Mouse (Mus musculus) layer of hippocampus, adult 9-11 months (tissue): Measurements from ENCODE around the gene Gnl1.
A peak's percentile ranks its signal among the peaks of the same experiment; 100 is the strongest.
"Not testable (repeated sequence)": the region's sequence is repeated elsewhere in the genome, so short reads cannot be mapped to it uniquely, and the experiment has no call there.

Source experiments
- DNase-seq: peaks from one replicate; pipeline ENCODE4 v3.0.0; 2022

The Gnl1 gene

DNA sequence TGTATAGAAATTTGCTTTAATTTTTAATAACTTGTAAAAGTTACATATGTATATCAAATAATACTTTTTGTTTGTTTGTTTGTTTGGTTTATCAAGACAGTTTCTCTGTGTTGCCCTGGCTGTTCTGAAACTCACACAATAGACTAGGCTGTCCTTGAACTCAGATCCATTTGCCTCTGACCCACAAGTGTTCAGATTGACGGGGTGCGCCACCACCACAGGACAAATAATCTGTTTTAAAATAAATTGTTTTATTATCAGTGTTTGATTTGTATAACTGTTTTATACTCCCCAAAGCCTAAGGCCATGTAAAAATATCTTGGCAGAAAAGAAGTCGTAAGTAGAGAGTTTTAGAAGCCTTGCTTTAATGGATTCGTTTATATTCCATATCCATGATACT is 48.0 kb downstream of the Gnl1 start:
- DNase-seq: no peak

DNA sequence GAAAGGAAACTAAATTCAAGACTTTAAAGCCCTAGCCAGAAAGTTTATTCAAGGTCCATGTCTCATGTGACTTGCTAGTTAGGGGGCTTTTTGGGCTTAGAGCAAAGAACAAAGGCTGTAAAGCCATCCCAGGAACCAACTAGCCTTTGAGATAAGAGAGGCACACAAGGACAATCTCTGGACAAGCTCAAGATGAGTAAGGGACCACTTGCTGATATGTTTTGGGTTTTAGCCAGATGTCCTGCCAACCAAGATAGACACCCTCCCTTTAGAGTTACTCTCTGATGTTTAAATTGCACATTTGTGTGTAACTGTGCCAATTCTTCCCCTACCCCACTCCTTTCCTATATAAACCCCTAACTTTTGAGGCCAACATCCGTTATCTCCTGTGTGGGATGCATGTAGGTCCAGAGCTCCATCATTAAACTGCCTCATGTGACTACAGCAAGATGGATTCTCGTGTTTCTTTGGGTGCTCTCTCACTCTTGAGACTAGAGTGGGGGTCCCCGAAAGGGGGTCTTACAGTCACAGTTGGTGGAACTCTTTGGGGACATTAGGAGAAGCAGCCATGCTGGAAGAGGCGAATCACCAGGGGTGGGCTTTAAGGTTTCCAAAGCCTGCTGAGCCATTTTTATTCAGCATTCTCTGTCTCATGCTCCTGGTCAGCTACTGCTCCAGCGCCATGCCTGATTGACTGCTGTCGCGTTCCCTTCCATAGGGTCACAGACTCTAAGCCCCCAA is 49.4 kb downstream of the Gnl1 start:
- no peak for DNase-seq

DNA sequence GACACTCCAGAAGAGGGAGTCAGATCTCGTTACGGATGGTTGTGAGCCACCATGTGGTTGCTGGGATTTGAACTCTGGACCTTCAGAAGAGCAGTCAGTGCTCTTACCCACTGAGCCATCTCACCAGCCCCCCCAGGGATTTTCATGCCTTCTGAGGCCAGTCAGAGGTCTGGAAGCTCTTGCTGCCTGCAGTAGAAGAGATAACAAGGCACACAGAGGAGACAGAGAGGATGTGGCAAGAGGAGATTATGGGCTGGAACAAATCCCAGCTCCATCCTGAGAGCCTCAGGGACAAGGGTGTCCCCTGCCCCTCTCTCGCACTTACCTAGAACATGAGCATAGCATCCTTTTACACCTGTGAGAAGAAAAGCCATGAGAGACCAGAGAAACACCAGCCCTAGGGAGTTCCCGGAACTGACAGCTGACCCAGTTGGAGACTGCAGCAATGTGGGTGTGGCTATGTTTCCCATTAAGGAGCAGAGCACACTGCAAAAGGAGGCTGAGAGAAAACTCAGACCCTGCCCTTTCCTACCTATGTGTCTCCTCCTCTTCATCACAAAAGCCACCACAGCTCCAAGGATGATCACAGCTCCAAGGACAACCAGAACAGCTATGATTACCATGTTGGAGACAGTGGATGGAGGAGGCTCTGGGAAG is 50.5 kb downstream of the Gnl1 start:
- not testable (repeated sequence) for DNase-seq

DNA sequence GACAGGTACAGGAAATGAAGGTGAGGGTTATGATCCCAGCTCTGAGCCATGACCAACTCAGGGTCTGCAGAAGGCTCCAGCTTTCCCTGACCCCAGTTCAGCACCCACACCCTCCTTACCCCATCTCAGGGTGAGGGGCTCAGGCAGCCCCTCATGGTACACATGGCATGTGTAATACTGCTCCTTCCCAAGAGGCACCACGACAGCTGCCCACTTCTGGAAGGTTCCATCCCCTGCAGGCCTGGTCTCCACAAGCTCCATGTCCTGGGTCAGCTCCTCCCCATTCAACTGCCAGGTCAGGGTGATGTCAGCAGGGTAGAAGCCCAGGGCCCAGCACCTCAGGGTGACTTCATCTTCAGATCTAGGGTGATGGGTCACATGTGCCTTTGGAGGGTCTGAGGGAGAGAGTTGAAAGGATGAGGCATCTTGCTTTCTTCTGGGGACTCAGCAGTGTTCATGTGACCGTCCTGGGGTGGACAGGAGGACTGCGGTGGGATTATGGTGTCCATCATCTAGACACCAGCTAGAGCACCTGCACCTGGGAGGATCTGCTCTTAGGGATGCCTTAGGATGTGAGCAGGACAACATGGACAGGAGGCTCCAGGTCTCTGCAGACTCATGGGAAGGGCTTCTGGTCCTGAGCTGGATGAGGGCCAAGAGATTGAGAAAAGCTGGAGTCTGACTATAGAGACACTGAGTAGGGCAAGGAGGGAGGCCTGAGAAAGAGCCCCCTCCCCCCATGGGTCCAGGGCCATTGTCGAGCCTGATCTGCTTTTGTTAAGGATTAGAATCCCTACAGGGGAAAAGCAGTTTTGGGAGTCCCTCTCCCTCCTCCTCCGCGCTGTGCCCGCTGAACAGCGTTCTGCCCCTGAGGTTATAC is 51.3 kb downstream of the Gnl1 start:
- DNase-seq: not testable (repeated sequence)

DNA sequence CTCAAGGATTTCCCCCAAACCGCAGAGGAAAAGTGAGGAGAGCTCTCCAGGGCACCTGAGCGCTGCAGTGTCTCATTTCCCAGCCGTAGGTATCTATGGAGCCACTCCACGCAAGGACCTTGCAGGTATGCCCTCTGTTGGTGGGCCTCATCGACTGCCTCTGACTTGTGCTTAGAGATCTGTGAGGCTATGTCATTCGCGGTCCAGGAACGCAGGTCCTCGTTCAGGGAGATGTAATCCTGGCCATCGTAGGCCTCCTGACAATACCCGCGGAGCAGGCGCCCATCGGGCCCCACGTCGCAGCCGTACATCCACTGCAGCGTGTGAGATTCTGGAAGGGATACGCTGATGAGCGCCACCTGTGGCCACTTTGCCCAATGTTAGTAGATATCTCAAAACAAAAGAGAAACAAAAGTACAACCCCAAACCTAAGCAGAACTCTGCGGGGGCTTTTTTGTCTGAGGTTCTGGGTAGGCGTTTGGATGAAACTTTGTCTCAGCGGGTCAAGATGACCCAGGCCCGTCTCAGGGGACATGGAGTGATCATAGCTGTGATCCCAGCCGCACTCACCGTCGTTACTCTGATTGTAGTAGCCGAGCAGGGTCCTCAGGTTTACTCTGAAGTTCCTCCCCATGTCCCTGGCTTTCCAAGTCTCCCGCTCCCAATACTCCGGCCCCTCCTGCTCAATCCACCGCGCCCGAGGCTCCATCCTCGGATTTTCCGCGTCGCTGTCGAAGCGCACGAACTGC is 52.1 kb downstream of the Gnl1 start:
- DNase-seq: peak; percentile 37

DNA sequence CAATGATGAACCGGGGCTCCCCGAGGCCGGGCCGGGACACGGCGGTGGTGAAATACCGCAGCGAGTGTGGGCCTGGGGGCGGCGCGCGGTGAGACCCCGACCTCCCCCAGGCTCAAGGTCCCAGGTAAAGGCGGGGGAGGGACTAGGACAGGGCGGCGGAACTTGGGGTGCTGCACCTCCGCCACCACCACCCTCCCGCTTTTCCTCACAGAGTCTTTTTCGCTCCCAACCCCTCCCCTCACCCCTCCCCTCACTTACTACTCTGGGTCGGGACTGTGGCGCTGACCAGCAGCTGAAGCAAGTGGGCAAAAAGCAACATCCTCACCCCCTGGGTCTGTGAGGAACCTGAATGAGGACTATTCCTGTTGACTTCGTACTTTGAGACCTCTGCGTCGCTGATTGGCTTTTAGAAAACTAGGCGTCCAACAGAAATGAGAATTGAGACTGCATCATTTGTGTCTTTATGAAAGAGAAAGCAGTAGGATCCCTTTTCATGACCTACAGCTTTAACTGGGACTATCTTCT is 52.8 kb downstream of the Gnl1 start, which contains the start of gene H2-T23:
TSS of gene H2-T23 (minus strand) at position 505 of the 525 bp plus-strand sequence.
- peak; percentile 45 for DNase-seq

DNA sequence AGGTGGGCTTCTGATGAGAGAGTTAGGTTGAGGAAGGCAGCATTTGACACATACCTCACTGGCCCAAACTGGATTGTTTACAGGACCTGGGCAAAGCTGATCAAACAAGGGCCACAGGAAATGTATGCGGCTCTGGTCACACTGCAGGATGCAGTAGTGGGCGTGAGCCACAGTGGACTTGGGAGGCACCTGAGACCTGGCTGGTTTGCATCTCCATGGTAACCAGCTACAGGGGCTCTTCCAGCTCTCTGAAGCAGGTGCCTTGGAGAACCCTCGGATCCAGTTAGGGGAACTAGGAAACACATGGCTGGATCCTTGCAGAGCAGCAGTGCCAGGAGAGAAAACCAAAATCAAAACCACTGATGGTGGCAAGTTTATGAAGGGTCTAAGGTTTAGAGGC is 54.9 kb downstream of the Gnl1 start:
- not testable (repeated sequence) for DNase-seq

DNA sequence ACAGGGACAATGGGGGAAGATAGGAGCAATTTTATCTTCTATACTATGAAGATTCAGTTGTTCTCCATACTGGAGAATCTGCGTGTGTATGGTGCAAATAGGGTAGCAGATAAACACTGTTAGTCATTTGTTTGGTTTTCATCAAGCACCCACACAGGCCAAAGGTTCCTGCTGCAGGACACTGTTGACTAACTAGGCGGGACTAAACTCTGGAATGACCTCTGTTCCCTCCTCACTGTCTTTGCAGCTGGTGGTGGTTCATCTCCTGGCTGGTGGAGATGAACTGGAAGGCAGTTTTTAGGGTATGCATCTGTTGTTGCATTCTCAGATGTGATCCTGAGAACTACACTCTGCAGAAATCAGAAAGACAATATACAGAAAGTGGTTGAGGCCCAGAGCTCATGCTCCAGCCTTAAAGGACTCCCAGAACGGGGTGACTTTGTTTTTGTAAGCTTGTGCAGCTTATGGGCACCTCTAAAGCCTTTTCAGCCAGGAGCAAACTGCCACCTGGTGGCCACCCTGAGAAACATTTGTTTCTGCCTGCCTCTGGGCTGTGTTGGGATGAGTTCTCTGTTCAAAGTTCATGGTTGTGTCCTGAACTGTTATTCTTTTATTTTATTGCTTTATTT is 55.5 kb downstream of the Gnl1 start:
- DNase-seq: peak; percentile 53

DNA sequence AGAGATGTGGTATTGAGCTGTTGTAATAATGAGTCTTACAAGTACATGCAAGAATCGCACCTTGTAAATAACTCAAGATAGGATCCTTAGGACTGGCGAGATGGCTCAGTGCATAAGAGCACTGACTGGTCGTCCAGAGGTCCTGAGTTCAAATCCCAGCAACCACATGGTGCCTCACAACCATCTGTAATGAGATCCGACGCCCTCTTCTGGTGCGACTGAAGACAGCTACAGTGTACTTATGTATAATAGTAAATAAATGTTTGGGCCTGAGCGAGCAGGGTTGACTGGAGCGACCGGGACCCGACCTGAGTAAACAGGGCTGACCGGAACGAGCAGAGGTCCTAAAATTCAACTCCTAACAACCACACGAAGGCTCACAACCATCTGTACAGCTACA is 56.5 kb downstream of the Gnl1 start:
- not testable (repeated sequence) for DNase-seq
